Mouse (Mus musculus) limb, embryonic 14.5 days (tissue): ENCODE results near the gene Chchd2. TPM values are rescaled to one million over a fixed set of nuclear protein-coding genes. Genes with fewer than 3 reads are reported as not detected.

Experiments
- ATAC-seq: fragments of 200-750 bp; cut with Nextera tagmentation; 2 replicates; pipeline ENCODE4 v1.8.0; 2017; ENCODE audit warnings: low read depth, moderate number of reproducible peaks, moderate TSS enrichment; ENCODE audit not compliant: low FRiP score
- DNase-seq: peaks from one replicate; pipeline ENCODE4 v3.0.0-alpha.2; 2015; ENCODE audit warnings: low spot score
- H3K27ac ChIP-seq: fragments of 300-500 bp; sonication (generic); replicated peaks from 2 replicates; pipeline ENCODE4 v1.5.1; 2014; ENCODE audit warnings: low read depth, mild to moderate bottlenecking, low read length, moderate library complexity, mixed read lengths
- H3K27me3 ChIP-seq: fragments of 300-500 bp; sonication (generic); 2 replicates; pipeline ENCODE4 v1.6.1; 2014; ENCODE audit warnings: low read length, mixed read lengths; ENCODE audit not compliant: control insufficient read depth, insufficient read depth
- H3K36me3 ChIP-seq: fragments of 300-500 bp; sonication (generic); 2 replicates; pipeline ENCODE4 v1.6.1; 2014; ENCODE audit warnings: mild to moderate bottlenecking, low read length, moderate library complexity, mixed read lengths; ENCODE audit not compliant: control insufficient read depth, insufficient read depth
- H3K4me1 ChIP-seq: fragments of 300-500 bp; sonication (generic); 2 replicates; pipeline ENCODE4 v1.6.1; 2014; ENCODE audit warnings: antibody characterized with exemption, low read length, mixed read lengths; ENCODE audit not compliant: control insufficient read depth, insufficient read depth
- H3K4me2 ChIP-seq: fragments of 300-500 bp; sonication (generic); replicated peaks from 2 replicates; pipeline ENCODE4 v1.6.1; 2014; ENCODE audit warnings: low read depth, mild to moderate bottlenecking, low read length, moderate library complexity; ENCODE audit not compliant: severe bottlenecking
- H3K4me3 ChIP-seq: fragments of 300-500 bp; sonication (generic); replicated peaks from 2 replicates; pipeline ENCODE4 v1.5.1; 2014; ENCODE audit warnings: low read length
- H3K9ac ChIP-seq: fragments of 300-500 bp; sonication (generic); 2 replicates; pipeline ENCODE4 v1.6.1; 2014; ENCODE audit warnings: mild to moderate bottlenecking, low read depth, low read length, moderate library complexity; ENCODE audit not compliant: severe bottlenecking
- H3K9me3 ChIP-seq: fragments of 300-500 bp; sonication (generic); 2 replicates; pipeline ENCODE4 v1.6.1; 2016; ENCODE audit warnings: low read length; ENCODE audit not compliant: control insufficient read depth
- POLR2A ChIP-seq: fragments of 200-500 bp; IDR thresholded peaks from 2 replicates; pipeline ENCODE4 v1.8.0; 2012; ENCODE audit warnings: inconsistent platforms, mild to moderate bottlenecking, moderate library complexity, borderline replicate concordance; ENCODE audit not compliant: insufficient read depth, insufficient read length; ENCODE audit errors: extremely low read depth
- WGBS: fragments of 180-500 bp; shearing (Covaris S2); extraction: QIAGEN DNeasy Blood & Tissue Kit; methylation state at CpG from one replicate; pipeline ENCODE4 v1.1.7; 2014; 5-methylcytosine and 5-hydroxymethylcytosine counted together
- polyA plus RNA-seq, 2 experiments: library from polyadenylated mRNA; depleted of rRNA in 1 of 2; stranded (reverse) in 1 of 2; unstranded in 1 of 2; fragments of >200 nt; fragmentation: Nextera tagmentation in 1 of 2; extraction: Ambion mirVana in 1 of 2; gene quantifications; 2 replicates each; pipeline versions ENCODE4 v1.2.1 to v1.2.3; 2012 to 2014

Gene Chchd2
- polyA plus RNA-seq, 2 experiments: 773 to 959 TPM

DNA sequence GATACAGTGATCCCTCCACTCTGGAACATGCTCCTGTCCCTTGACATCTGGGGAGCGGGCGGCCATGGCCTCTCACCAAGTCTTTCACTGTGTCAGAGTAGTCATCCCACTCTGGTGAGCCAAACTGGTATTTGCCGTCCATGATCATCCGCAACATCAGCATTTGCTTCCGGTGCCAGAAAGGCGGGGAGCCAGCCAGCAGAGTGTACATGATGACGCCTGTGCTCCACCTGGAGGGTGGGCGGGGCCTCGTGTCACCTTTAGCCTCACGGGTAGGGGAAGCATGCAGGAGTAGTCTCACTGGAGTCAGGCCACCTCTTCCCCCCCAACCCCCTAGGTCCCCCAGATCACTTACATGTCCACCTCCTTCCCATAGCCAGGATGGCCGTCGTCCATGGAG, 21.4 kb downstream of the Chchd2 start:
- Histone ChIP-seq H3K9ac (no peak overlapping the region), H3K4me3 (no peak overlapping the region), H3K4me2 (no peak overlapping the region), H3K27ac (no peak overlapping the region), H3K27me3 (no peaks in the 10 kb centered on the region), H3K4me1 (no peaks in the 10 kb centered on the region), H3K36me3 (peaks cover 14% of the 10 kb centered on the region), H3K9me3 (no peaks in the 10 kb centered on the region)
- 84% methylated on average over 12 of the region's 12 CpGs for WGBS
- no peak for ATAC-seq
- no peak for TF ChIP-seq POLR2A
- DNase-seq: no peak

DNA sequence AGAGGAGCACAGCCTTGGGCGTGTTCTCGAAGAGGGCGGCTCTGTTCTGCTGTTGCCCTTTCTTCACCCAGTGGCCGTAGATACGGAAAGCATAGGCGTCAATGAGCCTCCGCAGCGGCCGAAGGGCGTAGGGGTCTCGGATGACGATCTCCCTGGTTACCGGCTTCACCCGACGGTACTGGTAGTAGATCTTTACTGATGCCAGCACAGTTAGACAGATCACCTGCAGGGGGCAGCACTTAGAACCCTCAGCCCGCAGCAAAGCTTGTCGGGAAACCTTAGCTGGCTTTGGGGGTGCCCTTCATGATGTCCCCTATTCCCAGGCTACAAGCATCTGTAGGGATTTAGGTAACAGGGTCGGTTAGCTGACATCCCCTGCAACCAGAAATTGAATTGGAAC, 22.8 kb downstream of the Chchd2 start:
- 10% methylated on average over 18 of the region's 18 CpGs for WGBS
- no peaks in the 10 kb centered on the region for H3K4me1 ChIP-seq
- H3K36me3 ChIP-seq: peaks cover 27% of the 10 kb centered on the region
- no peak for ATAC-seq
- TF ChIP-seq POLR2A: no peak
- peak; percentile 22 for DNase-seq
- H3K27ac ChIP-seq: no peak overlapping the region
- no peak overlapping the region for H3K4me2 ChIP-seq
- peak overlapping the region; percentile 40; the same call in 1 of the 2 replicates for H3K9ac ChIP-seq
- no peaks in the 10 kb centered on the region for H3K27me3 ChIP-seq
- H3K9me3 ChIP-seq: no peaks in the 10 kb centered on the region
- no peak overlapping the region for H3K4me3 ChIP-seq

GRCm38 (mm10) chr5:129862325-129862724, 24.9 kb downstream of the Chchd2 start:
- H3K4me3 ChIP-seq: no peak overlapping the region
- no peak for ATAC-seq
- no peaks in the 10 kb centered on the region for H3K27me3 ChIP-seq
- no peak overlapping the region for H3K9ac ChIP-seq
- no peak for TF ChIP-seq POLR2A
- peaks cover 45% of the 10 kb centered on the region for H3K36me3 ChIP-seq
- no peak for DNase-seq
- H3K9me3 ChIP-seq: no peaks in the 10 kb centered on the region
- WGBS: 96% methylated on average over 6 of the region's 6 CpGs
- no peak overlapping the region for H3K4me2 ChIP-seq
- no peaks in the 10 kb centered on the region for H3K4me1 ChIP-seq
- no peak overlapping the region for H3K27ac ChIP-seq

- no peak for ATAC-seq
- Histone ChIP-seq H3K4me2 (no peak overlapping the region), H3K9me3 (no peaks in the 10 kb centered on the region), H3K27ac (no peak overlapping the region), H3K27me3 (no peaks in the 10 kb centered on the region), H3K4me1 (no peaks in the 10 kb centered on the region), H3K9ac (no peak overlapping the region), H3K36me3 (peaks cover 65% of the 10 kb centered on the region), H3K4me3 (no peak overlapping the region)
- no peak for TF ChIP-seq POLR2A
- DNase-seq: no peak
- WGBS: 86% methylated on average over 5 of the region's 5 CpGs
These were observed 30.9 kb downstream of the Chchd2 start for GRCm38 (mm10) chr5:129856414-129856813.

DNA sequence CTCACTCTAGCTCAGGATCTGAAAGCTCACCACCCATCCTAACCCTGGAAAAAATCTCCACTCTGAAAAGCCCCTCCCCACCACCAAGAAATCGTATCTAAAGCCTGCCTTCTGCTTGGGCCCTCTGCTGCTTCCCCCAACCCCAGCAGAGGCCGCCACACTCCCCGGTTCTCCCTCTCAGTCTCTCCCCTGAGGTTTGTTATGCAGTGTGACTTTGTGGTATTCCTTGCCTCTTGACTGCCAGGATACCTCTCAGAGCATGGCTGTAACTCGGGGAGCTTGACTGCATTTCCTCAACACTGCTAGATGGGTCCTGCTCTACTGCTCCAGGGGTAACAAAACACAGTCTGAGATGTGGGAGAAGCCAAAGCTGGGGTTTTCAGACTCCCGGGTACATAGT, 32.1 kb downstream of the Chchd2 start:
- DNase-seq (no peak), ATAC-seq (no peak)
- Histone ChIP-seq H3K9ac (no peak overlapping the region), H3K27me3 (no peaks in the 10 kb centered on the region), H3K36me3 (peaks cover 61% of the 10 kb centered on the region), H3K27ac (no peak overlapping the region), H3K4me2 (no peak overlapping the region), H3K9me3 (no peaks in the 10 kb centered on the region), H3K4me3 (no peak overlapping the region), H3K4me1 (no peaks in the 10 kb centered on the region)
- no peak for TF ChIP-seq POLR2A
- 49% methylated on average over 5 of the region's 5 CpGs for WGBS

DNA sequence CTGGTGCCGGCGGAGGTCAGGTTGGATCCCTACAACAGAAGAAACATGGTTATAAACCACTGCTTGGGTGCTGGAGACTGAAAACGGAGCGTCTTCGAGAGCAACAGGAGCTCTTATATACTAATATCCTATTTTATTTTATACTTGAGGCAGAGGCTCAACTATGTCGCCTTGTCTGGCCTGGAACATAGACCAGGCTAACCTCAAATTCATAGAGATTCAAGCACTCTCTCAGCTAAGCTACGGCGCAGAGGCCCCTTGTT, 39.8 kb downstream of the Chchd2 start:
- Histone ChIP-seq H3K36me3 (peaks cover 28% of the 10 kb centered on the region), H3K9me3 (no peaks in the 10 kb centered on the region), H3K27me3 (no peaks in the 10 kb centered on the region), H3K4me2 (peak overlapping the region; percentile 51), H3K4me3 (peak overlapping the region; percentile 72), H3K9ac (peak overlapping the region; percentile 73), H3K27ac (no peak overlapping the region), H3K4me1 (peaks cover 4% of the 10 kb centered on the region)
- DNase-seq (no peak), ATAC-seq (no peak)
- TF ChIP-seq POLR2A: no peak
- 46% methylated on average over 8 of the region's 8 CpGs for WGBS
